Mouse (Mus musculus): ENCODE measurements around the gene Lama1. TPM values are rescaled to one million over a fixed set of nuclear protein-coding genes. Genes with fewer than 3 reads are reported as not detected.

Gene Lama1
- polyA plus RNA-seq, 1 experiment from 2014 or later: 14.0 TPM

DNA sequence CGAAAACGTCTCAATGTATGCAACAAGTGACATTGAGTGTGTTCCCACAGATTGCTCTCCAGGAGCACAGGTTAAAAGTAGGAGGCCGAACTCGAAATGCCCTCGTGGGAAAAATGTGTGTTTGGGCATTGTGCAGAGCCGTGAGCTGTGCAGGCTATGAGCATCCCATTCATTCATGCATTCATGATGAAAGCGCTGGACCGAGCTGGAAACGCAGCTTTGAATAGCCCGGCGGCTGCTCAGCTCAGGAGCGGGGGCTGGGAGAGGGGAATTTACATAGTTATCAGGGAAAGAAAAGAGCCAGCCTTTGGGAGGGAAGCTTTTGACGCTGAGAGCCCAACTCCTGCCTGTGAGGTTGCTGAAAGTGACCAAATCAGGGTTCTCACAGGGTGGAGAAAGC is 1.2 kb downstream of the Lama1 start:
- WGBS: 2% methylated on average over 13 of the region's 13 CpGs
- Histone ChIP-seq H3K4me3 (peak overlapping the region; percentile 90), H3K4me1 (peaks cover 90% of the 10 kb centered on the region), H3K27me3 (replicated peaks; ENCODE audit: low read depth, poor library complexity, severe bottlenecking) (0 out of 2 replicates have a peak, but pooled peaks cover 12% of the 10 kb centered on the region), H3K36me3 (replicated peaks) (no peaks in the 10 kb centered on the region), H3K27ac (replicated peaks) (peak overlapping the region; percentile 94), H3K9me3 (no peaks in the 10 kb centered on the region)
- peak; percentile 71 for DNase-seq (ENCODE audit: low spot score)

- DNase-seq (ENCODE audit: low spot score): no peak
Observed at GRCm38 (mm10) chr17:67701761-67702160, 4.7 kb downstream of the Lama1 start.

GRCm38 (mm10) chr17:67702941-67703340 is 5.9 kb downstream of the Lama1 start:
- no peak overlapping the region for H3K4me3 ChIP-seq
- H3K27me3 ChIP-seq (replicated peaks; ENCODE audit: low read depth, poor library complexity, severe bottlenecking): 0 out of 2 replicates have a peak, but pooled peaks cover 12% of the 10 kb centered on the region
- H3K4me1 ChIP-seq: peaks cover 70% of the 10 kb centered on the region
- no peak for DNase-seq (ENCODE audit: low spot score)
- no peaks in the 10 kb centered on the region for H3K9me3 ChIP-seq
- H3K27ac ChIP-seq (replicated peaks): no peak overlapping the region
- WGBS: 58% methylated on average over 3 of the region's 3 CpGs
- peaks cover 7% of the 10 kb centered on the region for H3K36me3 ChIP-seq (replicated peaks)

More at GRCm38 (mm10) chr17:67701761-67702160, 4.7 kb downstream of the Lama1 start:
- WGBS: 24% methylated on average over 9 of the region's 9 CpGs
- Histone ChIP-seq H3K4me1 (peaks cover 74% of the 10 kb centered on the region), H3K4me3 (no peak overlapping the region), H3K27ac (replicated peaks) (no peak overlapping the region), H3K27me3 (replicated peaks; ENCODE audit: low read depth, poor library complexity, severe bottlenecking) (0 out of 2 replicates have a peak, but pooled peaks cover 12% of the 10 kb centered on the region), H3K36me3 (replicated peaks) (peaks cover 7% of the 10 kb centered on the region), H3K9me3 (no peaks in the 10 kb centered on the region)

DNA sequence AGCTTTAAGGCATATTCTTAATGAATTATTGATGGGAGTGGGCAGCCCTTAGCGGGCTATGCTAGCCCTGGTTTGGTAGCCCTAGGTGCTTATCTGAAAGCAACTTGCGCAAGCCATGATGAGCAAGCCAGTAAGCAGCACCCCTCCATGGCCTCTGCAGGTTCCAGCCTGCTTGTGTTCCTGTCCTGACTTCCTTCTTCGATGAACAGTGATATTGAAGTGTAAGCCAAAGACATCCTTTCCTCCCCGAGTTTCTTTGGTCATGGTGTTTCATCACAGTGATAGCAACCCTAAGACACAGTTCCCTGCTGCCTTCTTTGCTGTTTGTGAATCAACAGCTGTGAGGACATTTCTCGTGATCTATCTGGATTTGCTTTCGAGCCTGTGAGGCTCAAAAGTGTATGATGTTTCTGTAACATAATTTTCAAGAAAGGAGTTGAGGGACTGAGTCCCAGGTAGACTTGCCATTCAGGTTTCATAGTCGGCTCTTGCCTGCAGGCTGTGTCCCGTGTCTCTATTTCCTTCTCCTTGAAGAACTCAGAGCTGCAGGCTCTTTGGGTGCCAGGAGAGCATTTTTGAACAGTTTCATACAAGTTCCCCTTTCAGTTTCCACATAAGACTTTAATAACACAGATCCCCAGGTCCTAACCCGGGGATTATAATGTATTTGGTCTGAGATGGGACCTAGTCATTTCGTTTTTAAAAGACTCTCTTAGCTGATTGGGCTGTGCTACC is 8.1 kb downstream of the Lama1 start:
- H3K36me3 ChIP-seq (replicated peaks): peaks cover 7% of the 10 kb centered on the region
- H3K27ac ChIP-seq (replicated peaks): no peak overlapping the region
- H3K9me3 ChIP-seq: no peaks in the 10 kb centered on the region
- H3K4me1 ChIP-seq: peaks cover 67% of the 10 kb centered on the region
- H3K4me3 ChIP-seq: no peak overlapping the region
- no peak for DNase-seq (ENCODE audit: low spot score)
- 0 out of 2 replicates have a peak, but pooled peaks cover 5% of the 10 kb centered on the region for H3K27me3 ChIP-seq (replicated peaks; ENCODE audit: low read depth, poor library complexity, severe bottlenecking)
- 84% methylated on average over 10 of the region's 10 CpGs for WGBS

GRCm38 (mm10) chr17:67706372-67706771 is 9.3 kb downstream of the Lama1 start:
- 90% methylated on average over 5 of the region's 5 CpGs for WGBS
- no peak for DNase-seq (ENCODE audit: low spot score)
- H3K9me3 ChIP-seq: no peaks in the 10 kb centered on the region
- no peak overlapping the region for H3K4me3 ChIP-seq
- H3K36me3 ChIP-seq (replicated peaks): peaks cover 7% of the 10 kb centered on the region
- H3K27me3 ChIP-seq (replicated peaks; ENCODE audit: low read depth, poor library complexity, severe bottlenecking): no peaks in the 10 kb centered on the region
- H3K4me1 ChIP-seq: peaks cover 67% of the 10 kb centered on the region
- no peak overlapping the region for H3K27ac ChIP-seq (replicated peaks)

DNA sequence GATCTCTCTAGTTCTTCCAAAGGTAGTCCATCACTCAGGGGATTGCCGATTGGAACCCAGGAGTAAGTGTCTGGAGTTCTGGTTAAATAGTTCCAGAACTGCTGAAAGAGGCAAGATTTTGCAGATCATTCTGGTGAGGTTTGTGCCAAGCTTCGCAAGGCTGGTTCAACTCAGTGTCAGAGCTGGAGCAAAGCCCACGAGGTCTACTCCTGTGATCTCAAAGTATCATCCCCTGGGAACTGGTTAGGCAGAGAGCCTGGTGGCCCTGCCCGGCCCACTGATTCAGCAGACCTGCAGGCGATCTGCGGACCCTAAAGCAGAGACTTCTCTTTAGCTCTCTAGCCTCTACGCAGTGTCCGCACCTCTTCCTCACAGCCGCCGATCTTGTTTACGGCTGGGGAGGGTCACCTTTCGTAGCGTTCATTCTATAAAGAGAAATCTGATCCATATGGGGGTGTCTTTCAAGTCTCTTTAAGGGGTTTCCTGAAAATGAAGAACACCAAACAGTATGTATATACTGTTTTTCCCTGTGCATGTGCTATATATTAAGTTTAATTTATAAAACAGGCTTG is 10.8 kb downstream of the Lama1 start:
- WGBS: 65% methylated on average over 13 of the region's 13 CpGs
- H3K27ac ChIP-seq (replicated peaks): peak overlapping the region; percentile 59; the same call in 1 of the 2 replicates
- no peak for DNase-seq (ENCODE audit: low spot score)

GRCm38 (mm10) chr17:67710377-67710781 is 13.3 kb downstream of the Lama1 start:
- H3K27ac ChIP-seq (replicated peaks): peak overlapping the region; percentile 78
- peaks cover 59% of the 10 kb centered on the region for H3K4me1 ChIP-seq
- no peaks in the 10 kb centered on the region for H3K36me3 ChIP-seq (replicated peaks)
- DNase-seq (ENCODE audit: low spot score): no peak
- WGBS: 73% methylated on average over 6 of the region's 6 CpGs
- no peaks in the 10 kb centered on the region for H3K9me3 ChIP-seq
- H3K27me3 ChIP-seq (replicated peaks; ENCODE audit: low read depth, poor library complexity, severe bottlenecking): no peaks in the 10 kb centered on the region
- no peak overlapping the region for H3K4me3 ChIP-seq

More for the DNA sequence above, 10.8 kb downstream of the Lama1 start:
- Histone ChIP-seq H3K9me3 (no peaks in the 10 kb centered on the region), H3K4me1 (peaks cover 64% of the 10 kb centered on the region), H3K4me3 (0 out of 2 replicates have a peak overlapping the region, but pooled peaks have one; percentile 2), H3K36me3 (replicated peaks) (peaks cover 7% of the 10 kb centered on the region), H3K27me3 (replicated peaks; ENCODE audit: low read depth, poor library complexity, severe bottlenecking) (no peaks in the 10 kb centered on the region)

DNA sequence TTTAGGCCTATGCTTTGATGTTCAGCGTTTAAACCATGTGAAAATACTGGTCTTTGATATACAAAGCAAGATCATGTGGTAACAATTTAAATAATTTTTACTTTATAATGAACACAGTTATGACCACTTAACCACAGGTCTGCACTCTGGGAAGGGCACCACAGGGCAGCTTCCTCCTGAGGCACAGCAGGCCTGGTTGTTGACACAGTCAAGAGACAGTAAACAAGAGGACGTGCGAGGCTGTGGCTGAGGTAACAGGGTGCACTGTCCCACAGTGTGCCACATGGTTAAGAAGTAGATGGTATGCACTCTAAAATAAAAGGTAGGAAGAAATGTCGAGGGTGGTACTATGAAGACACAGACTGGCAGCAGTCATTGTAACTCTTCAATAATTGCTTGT is 14.3 kb downstream of the Lama1 start:
- 43% methylated on average over 4 of the region's 4 CpGs for WGBS
- H3K9me3 ChIP-seq: no peaks in the 10 kb centered on the region
- H3K4me1 ChIP-seq: peaks cover 54% of the 10 kb centered on the region
- no peak overlapping the region for H3K27ac ChIP-seq (replicated peaks)
- DNase-seq (ENCODE audit: low spot score): no peak
- peaks cover 4% of the 10 kb centered on the region for H3K36me3 ChIP-seq (replicated peaks)
- no peaks in the 10 kb centered on the region for H3K27me3 ChIP-seq (replicated peaks; ENCODE audit: low read depth, poor library complexity, severe bottlenecking)
- no peak overlapping the region for H3K4me3 ChIP-seq

DNA sequence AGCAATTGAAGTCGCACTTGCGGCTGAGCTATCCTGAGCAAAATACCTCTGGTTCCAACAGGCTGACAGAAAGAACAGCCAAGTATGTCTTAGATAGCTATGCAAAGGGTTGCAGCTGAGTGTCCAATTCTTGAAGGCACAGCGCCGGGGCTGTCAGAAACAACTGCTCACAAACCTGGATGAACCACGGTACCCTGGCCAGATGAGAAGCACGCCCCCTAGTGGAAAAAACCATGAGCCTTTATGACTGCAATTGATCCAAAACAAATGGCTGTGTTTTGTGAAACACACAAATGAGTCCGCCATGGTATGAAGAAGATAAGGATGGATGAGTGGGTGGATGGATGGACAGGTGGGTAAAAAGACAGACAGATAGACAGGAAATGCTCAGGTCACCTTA is 15.9 kb downstream of the Lama1 start:
- Histone ChIP-seq H3K4me3 (no peak overlapping the region), H3K4me1 (peaks cover 42% of the 10 kb centered on the region), H3K36me3 (replicated peaks) (peaks cover 20% of the 10 kb centered on the region), H3K27ac (replicated peaks) (no peak overlapping the region), H3K27me3 (replicated peaks; ENCODE audit: low read depth, poor library complexity, severe bottlenecking) (no peaks in the 10 kb centered on the region), H3K9me3 (no peaks in the 10 kb centered on the region)
- 73% methylated on average over 7 of the region's 7 CpGs for WGBS
- no peak for DNase-seq (ENCODE audit: low spot score)

DNA sequence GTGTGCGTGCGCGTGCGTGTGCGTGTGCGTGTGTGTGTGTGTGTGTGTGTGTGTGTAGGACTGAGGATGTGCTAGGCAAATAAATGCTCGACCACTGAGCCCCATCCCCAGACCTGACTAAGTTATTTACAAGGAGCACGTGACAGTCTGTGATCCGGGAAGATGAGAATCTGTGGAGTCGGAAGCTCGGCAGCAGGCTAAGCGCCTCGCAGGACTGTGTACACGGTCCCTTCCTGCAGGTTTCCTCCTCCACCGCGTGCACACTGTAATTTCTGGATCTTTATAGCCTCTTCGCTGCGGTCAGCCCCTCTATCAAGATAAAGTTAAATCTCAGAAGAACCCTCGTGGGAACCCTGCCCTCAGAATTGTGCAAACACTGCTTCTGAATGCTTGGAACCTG is 18.4 kb downstream of the Lama1 start:
- Histone ChIP-seq H3K4me3 (no peak overlapping the region), H3K36me3 (replicated peaks) (peaks cover 40% of the 10 kb centered on the region), H3K4me1 (peaks cover 20% of the 10 kb centered on the region), H3K27ac (replicated peaks) (no peak overlapping the region), H3K27me3 (replicated peaks; ENCODE audit: low read depth, poor library complexity, severe bottlenecking) (no peaks in the 10 kb centered on the region), H3K9me3 (no peaks in the 10 kb centered on the region)
- WGBS: 85% methylated on average over 19 of the region's 19 CpGs
- DNase-seq (ENCODE audit: low spot score): no peak

DNA sequence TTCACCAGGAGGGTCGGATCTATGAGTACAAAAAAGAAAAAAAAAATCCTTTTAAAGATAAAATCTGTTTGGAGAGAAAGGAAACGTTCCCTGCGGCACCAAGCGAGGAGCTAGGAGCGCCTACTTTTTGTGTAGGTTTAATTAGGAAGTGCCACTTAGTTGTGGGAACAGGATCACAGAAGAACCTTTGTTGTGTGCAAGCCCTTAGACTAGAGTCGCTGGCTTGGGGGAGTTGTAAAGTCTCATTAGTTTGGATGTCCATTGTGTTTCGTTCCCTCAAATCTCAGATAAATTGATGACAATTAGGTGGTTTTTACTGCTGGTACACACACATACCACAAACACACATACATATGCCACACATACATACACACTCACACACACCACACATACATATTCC is 25.0 kb downstream of the Lama1 start:
- H3K27me3 ChIP-seq (replicated peaks; ENCODE audit: low read depth, poor library complexity, severe bottlenecking): no peaks in the 10 kb centered on the region
- no peak for DNase-seq (ENCODE audit: low spot score)
- no peaks in the 10 kb centered on the region for H3K9me3 ChIP-seq
- peaks cover 43% of the 10 kb centered on the region for H3K36me3 ChIP-seq (replicated peaks)
- peaks cover 12% of the 10 kb centered on the region for H3K4me1 ChIP-seq
- H3K27ac ChIP-seq (replicated peaks): no peak overlapping the region
- H3K4me3 ChIP-seq: no peak overlapping the region
- WGBS: 55% methylated on average over 7 of the region's 7 CpGs

DNA sequence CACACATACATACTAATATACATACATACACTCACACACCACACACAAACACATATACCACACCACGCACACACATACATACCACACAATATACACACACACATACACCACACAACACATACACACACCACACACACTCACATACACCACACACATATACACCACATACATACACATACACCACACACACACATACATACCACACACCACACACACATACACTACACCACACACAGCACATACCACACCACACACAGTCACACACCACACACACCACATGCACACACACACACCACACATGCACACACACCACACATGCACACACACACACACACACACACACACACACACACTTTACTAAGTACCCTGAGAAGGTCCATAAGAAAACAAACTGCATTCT is 25.5 kb downstream of the Lama1 start:
- Histone ChIP-seq H3K4me3 (no peak overlapping the region), H3K4me1 (peaks cover 12% of the 10 kb centered on the region), H3K27ac (replicated peaks) (no peak overlapping the region), H3K27me3 (replicated peaks; ENCODE audit: low read depth, poor library complexity, severe bottlenecking) (no peaks in the 10 kb centered on the region), H3K9me3 (no peaks in the 10 kb centered on the region), H3K36me3 (replicated peaks) (peaks cover 43% of the 10 kb centered on the region)
- no peak for DNase-seq (ENCODE audit: low spot score)
- 94% methylated on average over 1 of the region's 1 CpGs for WGBS
